Mouse (Mus musculus) monocyte, adult 2 months (primary cell): ENCODE results near the gene Igsf9.

ENCODE experiments used
- DNase-seq, 2 experiments: peaks; one replicate each; pipeline ENCODE4 v3.0.0; 2022; ENCODE audit warnings: low spot score in 2 of 2, low read depth in 1 of 2

Gene Igsf9

DNA sequence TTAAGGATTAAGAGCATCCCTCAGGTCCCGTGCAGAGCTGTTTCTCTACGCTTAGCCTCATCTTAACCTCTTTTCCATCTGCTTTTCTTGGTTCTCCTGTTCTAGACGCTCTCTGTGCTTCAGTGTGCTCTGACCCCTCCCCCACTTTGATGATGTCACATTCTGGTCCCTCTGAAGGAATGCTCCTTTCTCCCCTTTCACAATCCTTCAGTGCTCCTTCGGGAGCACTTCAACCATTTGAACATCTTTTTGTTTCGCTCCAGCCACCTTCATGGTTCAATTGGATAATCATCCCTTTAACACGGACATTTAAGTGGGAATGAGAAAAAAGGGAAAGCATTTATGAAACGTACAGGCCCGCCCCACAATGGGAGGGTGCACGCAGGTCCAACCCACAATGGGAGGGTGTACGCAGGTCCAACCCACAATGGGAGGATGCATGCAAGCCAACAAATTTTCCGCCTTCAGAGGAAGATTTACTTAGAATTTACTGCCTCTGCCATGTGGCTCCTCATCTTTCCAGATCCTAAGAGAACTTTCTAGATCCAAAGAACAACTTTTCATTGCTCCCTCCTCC is 13.2 kb upstream of the Igsf9 start:
- no peak for DNase-seq

DNA sequence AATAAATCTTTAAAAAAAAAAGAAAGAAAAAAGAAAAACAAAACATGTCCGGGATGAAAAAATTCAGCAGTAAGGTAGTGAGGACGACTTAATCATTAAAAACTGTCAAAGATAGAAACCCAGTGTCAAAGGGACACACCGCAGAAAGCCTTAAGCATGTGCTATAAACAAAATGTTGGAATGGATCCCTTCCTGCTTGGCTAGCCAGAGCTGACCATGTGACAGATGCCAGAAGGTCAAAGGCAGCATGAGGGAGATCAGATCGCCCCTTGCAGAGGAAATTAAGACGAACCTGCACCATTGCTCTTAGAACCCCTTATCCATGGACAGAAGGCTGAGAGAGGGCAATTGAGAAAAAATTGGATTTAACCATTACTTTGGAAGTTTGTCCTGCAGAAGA is 12.2 kb upstream of the Igsf9 start:
- no peak for DNase-seq

DNA sequence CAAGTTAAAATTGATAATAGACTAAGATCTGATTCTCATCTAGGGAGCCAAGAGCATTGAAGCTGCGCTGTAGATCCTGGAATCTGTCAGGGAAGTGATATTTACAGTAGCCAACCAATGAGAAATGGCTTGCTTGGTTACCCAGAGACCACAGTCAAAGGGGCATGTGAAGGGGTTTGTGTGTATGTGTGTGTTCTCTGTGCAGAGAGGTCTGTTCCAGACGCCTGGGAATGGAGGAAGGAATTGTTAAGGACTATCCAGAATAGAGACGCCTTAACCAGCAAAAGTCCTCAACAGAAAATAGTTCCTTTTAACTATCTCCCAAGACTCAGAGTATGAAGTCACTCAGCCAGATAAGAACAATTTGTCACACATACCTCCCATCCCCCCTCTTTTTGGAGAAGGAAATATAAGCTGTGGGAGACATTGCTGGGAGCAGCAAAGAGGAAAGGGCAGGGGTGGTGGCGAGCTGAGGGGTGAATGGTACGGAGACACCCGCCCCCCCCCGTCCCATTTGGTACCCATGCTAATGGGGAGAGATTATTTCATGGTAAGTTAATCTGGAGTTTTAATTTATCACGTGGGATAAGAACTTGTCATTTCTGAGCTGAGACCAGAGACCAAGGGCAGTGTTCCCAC is 11.7 kb upstream of the Igsf9 start:
- no peak for DNase-seq

DNA sequence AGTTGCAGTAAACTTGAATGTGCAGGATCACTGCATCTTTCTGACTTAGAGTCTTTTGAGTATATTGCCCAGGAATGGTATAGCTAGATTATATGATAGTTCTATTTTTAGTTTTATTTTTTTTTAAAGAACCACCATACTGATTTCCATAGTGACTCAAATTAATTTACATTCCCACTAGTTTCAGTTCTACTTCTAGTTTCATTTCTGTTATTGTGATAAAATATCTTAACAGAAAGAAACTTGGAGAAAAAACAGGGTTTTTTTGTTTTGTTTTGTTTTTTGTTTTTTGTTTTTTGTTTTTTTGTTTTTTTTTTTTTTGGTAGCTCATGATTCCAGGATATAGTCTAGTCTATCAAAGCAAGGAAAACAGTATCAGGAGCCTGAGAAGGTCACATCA is 8.7 kb upstream of the Igsf9 start:
- DNase-seq = no peak

DNA sequence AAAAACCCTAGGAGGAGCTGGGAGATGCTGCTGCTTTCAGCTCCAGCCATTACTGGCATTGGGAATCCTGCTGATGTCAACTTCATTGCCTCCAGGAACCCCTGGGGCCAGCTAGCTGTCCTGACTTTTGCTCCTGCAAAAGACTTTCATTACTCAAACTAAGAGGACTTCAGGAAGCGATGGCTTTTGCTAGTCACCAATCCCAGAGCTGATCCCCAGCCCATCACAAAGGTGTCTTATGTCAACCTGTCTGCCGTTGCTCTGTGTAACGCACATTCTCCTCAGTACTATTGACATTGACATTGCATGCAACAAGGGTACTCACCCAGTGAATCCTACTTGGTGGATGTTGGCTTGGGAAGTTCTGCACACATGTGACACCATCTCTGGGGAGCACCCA is 7.4 kb upstream of the Igsf9 start:
- no peak for DNase-seq

DNA sequence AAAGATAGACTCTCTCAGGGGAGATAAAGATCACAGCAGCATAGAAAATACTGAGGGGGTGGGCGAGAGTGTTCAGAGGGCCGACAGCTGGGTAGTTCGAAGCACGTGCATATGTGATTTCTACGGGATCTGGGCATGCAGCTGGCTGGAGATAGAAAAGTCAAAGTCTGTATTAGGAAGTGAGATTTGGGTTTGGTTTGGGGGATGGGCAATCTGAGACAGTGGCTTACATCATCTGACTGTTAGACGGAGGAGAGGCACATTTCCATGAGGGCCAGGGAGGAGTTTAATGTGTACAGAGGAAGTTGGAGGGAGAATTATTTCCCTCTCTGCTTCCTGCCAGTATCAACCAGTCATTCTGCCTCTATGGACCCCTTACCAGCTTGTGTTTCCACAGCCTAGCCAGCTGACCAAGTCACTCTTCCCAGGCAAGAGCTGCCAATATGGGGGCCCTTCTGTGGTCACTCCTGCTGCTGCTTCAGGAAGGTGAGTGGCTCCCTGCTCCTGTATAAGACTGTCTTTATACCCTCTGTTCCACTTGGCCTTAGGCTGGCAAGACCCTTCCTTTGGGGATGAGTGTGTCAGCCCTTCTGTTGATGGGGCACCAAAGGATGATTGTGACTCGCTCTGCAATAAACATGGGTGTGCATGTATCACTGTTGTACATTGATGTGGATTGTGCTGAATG is 6.4 kb upstream of the Igsf9 start, which contains the start of gene Slamf9:
Gene Slamf9 (plus strand): TSS at position 305 of the 688 bp plus-strand sequence.
- peak; percentile 35 to 52 for DNase-seq

DNA sequence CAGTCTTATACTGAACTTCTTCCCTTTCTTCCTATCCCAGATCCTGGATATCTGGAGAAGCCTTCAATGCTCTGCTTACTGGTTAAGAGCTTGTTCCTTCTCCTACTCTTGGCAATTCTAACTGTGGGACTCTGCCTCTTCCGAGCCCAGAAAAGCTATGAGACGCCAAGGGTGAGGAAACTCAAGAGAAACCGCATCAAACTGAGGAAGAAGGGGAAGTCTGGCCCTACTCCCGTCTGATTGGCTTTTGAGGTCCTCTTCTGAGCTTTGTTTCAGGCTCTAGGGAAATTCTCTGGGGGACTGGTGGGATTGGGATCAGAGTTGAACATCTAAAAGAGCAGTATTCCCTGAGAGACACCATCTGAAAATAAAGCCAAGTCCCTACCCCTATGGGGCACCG is 3.6 kb upstream of the Igsf9 start:
- no peak for DNase-seq

DNA sequence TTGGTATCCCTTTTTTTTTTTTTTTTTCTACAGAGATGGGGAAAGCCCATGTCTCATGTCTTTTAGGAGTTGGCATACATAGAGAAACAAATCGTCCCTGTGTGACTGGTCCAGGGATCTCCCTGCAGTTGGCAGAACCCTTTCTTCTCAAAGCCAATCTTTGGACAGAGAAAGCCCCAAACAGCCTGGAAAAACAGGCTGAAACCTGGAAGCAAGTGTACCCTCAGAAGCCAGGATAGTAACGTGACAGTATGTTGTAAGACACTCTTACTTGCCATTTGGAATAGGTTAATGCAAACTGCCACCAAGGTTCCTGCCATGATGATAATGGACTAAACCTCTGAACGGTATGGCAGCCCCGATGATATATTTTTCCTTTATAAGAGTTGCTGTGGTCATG is 1.2 kb upstream of the Igsf9 start:
- no peak for DNase-seq

DNA sequence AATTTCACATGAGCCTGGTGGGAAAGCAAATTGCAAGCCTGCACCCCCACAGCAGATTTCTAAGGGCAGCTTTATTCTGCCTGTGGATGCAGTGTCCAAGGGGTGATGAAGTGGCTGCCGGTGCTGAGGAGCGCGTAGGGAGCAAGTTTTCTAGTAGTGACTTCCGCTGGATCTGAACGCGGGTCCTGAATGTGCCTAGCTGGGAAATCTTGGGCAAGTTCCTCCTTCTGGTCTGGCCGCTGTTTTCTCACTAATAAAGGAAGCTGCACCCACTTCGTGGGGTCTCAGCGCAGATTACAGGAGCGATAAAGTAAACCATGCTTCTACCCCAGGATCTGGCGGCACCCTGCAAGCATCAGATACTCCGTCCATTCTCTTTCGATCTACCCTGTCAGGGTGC is 477 bp upstream of the Igsf9 start:
- DNase-seq = no peak

DNA sequence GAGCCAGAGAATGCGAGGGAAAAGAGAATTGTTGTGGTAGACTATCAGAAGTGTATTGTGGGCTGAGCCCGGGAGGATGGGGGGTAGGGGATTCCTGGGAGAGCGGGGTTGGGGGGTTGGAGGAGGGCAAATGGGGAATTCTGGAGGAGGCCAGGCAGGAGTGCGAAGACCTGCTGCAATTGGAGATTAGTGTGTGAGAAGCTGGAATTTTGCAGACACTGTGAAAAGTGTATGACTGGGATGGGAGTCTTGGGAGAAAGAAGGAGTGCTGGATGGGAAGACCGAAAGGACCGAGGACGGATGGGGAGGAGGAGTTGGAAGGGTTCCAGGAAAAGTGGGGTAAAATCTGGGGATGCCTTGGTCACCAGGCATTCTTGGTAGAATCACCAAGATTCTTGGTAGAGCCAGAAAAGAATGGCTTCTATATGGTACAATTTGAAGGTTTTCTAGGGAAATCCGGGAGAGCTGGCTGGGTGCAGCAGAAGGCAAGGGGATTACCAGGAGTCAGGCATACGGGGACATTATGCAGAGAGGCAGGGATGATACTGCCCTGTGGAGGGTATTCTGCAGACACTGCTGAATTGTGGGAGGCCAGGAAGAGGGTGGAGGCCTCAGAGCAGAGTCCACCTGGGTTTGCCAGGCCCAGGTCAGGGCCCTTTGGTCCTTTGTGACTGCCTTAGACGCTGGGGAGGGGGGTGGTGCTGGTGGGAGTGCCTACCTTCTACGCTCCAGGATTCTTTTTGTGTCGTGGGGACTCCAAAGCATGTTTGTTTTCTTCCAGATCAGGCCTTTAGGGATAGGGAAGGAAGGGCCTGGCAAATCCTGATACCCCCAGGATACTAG is 1.2 kb downstream of the Igsf9 start:
- DNase-seq = no peak

DNA sequence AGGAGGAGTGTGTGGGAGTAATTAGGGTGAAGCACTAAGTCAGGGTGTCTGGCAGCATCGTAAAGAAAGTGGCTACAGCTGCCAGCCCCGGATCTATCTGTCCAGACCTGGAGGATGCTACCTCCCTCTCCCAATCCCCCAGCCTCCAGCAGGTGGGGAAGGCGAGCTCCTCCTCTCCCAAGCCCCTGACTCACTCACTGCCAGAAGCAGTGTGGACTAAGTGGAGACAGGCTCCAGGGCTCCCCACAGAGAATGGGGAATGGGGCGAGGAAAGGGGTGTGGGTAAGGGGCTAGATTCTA is 1.7 kb downstream of the Igsf9 start:
- DNase-seq = no peak

DNA sequence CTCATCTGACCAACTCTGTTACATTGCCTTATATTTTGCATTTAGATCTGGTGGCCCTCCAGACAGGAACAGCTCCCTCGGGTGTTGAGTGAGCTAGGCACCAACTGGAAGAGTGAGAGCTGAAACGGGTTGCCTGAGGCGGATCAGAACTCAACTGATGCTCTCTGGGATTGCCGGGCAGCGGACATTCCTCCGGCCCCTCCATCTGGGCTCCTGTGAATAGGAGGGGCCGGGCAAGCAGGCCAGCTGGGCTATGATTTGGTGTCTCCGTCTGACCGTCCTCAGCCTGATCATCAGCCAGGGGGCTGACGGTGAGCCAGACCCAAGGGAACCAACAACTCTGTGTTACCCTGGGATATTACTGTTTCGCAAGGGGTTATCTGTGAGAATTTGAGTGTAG is 2.6 kb downstream of the Igsf9 start:
- DNase-seq = no peak

DNA sequence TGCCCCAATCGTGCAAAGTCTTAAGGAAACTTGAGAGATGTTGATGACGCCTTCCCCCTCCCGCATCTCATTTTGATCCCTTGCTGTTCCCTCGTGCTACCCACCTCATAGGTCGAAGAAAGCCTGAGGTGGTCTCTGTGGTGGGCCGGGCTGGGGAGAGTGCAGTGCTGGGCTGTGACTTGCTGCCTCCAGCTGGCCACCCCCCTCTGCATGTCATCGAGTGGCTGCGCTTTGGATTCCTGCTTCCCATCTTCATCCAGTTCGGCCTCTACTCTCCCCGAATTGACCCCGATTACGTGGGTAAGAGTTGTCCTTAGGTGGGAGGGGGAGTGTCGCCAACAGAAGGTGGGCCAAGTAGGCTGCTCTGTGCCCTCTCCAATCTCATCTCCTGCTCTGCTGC is 3.1 kb downstream of the Igsf9 start:
- no peak for DNase-seq

DNA sequence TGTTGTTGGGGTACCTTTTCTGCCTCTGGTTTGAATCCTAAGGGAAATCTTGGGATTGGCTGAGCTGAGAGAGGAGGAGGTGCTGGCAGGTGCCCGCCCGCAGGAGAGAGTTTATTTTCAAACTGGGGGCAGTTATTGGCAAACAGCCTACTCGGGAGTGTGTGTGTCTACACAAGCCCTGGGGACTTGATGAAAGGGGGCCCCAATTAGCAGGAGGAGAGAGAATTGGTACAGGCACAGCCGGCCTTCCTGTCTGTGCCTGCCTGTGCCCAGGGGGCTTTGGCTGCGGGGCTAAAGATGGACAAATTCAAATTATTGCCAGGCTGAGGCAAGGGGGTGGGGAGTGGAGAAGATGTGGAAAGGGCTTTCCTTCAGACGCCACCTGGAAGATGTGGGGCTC is 4.2 kb downstream of the Igsf9 start:
- no peak for DNase-seq

DNA sequence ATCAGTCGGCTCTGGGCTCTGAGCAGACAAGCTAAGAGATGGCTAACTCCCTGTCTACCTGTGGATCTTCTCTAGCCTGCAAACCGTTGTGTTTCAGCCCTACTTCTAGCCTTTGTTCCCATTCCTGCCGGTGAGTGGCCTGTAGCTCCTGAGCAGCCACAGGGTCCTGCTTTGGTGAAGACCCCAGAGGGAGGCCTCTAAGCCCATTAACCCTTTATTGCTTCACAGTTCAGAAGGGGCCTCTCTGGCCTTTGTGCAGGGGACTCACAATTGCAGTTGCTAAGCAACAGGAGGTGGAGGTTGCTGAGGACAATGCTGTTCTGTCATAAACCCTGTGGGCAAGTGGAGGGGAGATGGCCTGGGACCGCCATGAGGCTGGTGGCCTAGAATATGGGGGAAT is 4.6 kb downstream of the Igsf9 start:
- DNase-seq = no peak

DNA sequence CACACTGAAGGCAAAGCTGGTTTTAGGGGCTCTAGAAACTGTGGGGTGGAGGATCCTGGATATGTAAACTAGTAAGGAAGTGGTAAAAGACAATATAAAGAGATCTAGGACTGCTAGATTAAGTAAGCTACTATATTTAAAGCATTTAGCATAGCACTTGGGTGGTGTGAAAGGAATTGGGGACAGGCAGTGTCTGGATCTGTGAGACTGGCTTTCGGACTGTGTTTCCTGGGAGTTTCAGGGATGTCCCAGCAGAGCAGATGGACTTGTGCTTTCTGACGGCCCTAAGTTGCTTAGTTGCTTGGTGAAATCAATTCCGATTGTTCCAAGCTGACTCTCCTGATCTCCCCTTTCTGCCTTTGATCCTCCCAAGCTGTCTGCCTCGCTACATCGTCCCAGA is 5.1 kb downstream of the Igsf9 start:
- no peak for DNase-seq

DNA sequence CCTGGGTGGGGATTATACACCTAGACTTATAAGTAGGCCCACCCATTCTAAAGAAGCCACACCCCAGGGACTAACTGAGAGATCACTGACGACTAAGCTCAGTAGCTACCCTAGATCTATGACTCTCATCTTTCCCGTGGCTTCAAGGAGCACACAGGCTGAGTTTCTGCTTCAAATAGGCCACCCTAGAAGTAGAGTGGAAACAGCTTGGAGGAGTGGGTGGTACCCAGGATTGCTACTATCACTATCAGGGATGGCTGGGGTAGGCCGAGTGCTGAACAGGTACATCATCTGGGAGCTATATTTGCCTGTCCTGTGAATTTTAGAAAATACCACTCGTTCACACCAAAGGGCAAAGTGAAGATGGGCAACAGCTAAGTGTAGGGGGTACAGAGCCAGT is 6.3 kb downstream of the Igsf9 start:
- no peak for DNase-seq

DNA sequence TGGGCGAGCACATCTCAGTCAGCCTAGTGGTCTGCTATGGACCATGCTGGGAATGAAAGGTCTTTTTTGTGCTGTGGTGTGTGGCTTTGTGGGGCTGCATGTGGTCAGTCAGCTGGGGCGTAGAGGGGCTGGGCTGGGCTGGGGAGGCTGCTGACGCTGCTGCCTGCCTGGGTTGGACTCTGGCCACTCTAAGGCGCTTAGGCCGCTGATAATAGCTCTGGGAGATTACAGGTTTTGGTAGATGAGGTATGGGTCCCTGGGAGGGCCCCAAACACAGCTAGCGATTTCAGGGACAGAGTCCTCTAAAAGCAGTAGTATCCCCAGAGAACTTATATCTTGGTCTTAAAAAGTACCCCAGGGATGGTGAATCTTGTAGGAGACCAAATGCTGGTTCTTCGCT is 7.2 kb downstream of the Igsf9 start:
- DNase-seq = no peak

DNA sequence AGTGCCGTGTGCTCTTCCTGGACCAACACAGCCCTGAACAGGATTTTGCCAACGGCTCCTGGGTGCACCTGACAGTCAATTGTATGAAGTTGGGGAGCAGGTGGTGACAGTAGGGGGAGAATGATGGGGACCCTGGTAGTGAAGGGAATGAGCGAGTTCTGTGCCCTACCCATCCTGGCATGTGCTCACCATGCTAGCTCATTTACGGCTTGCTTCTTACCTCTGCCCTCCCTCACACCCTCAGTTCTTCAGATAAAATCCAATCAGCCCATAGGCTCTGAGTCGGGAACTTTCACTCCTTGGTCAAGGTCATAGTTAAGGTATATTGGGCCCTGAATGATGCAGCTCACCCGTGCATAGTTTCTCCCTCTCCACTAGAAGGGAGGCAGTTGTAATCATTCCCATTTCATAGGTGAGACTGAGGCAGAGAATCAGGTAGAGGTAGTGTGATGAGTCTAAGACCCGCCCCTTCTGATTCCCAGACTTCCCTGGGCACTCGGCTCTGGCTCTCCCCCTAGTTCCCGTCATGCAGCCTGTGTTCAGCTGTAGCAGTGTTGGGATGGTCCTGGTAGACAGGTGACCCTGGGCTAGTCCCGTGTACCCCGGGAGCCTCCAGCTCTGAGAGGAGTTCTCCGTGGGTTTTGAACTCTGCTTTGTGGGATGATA is 8.1 kb downstream of the Igsf9 start:
- no peak for DNase-seq

DNA sequence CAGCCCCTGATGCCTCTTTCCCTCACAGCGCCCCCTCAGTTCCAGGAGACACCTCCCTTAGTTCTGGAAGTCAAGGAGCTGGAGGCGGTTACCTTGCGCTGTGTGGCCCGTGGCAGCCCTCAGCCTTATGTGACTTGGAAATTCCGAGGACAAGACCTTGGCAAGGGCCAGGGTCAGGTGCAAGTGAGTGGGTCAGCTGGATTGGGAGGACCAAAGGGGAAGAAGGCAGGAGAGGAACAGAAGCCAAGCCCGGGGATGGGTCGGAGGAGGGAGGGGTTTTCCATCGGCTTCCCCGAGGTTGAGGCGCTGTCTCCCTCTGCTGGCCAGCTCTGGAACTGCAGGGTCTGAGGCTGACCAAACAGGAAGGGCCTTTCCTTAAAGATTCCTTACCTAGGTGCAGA is 8.7 kb downstream of the Igsf9 start:
- DNase-seq = peak in 1 of 2 experiments; percentile 82

DNA sequence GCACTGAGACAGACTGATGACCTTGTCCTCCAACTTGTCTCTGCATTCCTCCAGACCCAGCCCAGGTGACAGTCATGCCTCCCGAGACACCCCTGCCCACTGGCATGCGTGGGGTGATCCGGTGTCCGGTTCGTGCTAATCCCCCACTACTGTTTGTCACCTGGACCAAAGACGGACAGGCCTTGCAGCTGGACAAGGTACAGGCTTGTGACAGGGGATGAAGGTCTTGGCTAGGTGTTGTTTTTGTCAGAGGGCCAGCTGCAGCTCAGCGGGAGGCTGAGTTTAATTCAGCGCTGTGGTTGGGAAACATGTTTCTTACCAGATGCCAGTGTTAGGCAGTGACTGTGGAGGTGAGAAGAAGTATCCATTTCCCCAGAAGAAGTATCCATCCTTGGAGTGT is 10.5 kb downstream of the Igsf9 start:
- DNase-seq = no peak

DNA sequence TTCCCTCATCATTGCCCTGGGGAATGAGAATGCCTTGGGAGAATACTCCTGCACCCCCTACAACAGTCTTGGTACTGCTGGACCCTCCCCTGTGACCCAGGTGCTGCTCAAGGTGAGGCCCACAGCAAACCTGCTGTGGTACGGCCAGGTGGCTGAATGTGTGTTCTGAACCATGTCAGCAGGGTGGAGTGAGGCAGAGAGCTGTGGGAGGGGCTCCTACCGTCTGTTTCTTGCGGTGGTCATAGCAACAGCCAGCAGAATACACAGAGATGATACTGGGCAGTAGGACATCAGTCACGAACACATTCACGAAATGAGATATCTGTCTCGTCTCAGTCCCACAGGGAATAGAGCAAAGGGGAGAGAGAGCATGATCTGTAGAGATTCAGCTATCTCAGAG is 11.9 kb downstream of the Igsf9 start:
- no peak for DNase-seq
